Mouse (Mus musculus) lung, postnatal 25 days (tissue): ENCODE results near the gene Crygs.
A peak's percentile ranks its signal among the peaks of the same experiment; 100 is the strongest.

ENCODE experiments used
- DNase-seq: peaks from one replicate; pipeline ENCODE4 v3.0.0; 2022; ENCODE audit warnings: low spot score

Gene Crygs

DNA sequence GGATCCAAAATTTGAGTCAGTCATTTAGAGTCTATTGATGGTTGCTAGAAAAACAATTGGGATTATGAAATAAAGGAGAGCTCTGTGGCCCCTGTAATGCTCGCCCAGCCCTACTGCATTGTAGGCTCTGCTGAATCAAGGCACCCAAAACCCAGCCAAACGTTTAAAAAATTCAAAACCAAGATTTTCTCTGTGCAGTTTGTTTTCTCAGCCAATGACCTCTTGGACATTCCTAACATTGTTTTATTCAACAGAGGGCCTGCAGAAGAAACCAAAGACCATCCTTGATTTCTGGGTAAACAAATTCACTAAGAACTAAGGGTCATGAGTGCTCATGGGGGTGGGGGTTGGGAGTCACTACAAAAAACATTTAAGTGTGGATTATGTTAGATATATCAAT, at the start of gene Crygs:
Gene Crygs (minus strand): TSS at position 101 of the 400 bp plus-strand sequence.
- DNase-seq, result no peak

DNA sequence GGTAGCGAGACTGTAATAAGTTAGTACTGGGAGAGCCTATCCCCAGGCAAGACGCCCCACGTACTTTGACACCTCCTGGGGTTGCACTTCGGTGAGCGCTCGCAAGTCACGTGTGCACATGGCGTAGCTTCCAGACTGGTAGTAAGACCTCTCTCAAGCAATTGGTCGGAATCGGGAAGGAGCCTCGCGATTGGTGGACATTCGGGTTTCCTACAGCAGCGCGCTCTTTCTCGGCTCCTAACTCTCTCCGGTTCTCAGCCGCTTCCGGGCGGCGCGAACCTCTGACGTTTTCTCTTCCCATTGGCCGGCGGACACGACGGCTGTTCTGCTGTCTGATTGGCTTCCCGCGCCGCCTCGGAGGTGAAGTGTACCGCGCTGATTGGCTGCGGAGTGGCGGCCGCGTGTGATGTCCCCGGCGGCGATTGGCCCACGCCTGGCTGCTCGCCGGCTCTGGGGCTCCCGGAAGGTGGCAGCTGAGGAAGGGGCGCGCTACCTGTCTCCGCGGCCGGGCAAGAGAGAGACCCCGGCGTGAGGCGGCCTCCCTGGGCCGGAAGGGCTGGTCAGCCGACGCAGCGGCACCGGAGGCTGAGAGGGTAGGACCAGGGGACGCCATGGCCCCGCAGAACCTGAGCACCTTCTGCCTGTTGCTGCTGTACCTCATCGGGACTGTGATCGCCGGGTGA, 46.2 kb upstream of the Crygs start, which contains the start of the genes Tbccd1 and Dnajb11:
Gene Tbccd1 (minus strand): TSS at position 239 of the 683 bp plus-strand sequence.
Gene Dnajb11 (plus strand): TSS at position 415 of the 683 bp plus-strand sequence.
- DNase-seq, result peak; percentile 99

GRCm38 (mm10) chr16:22856773-22857172, 45.4 kb upstream of the Crygs start:
- no peak for DNase-seq

GRCm38 (mm10) chr16:22852709-22853108, 41.3 kb upstream of the Crygs start:
- DNase-seq, result no peak

- no peak for DNase-seq
Measured at GRCm38 (mm10) chr16:22848331-22848730, 37.0 kb upstream of the Crygs start.

GRCm38 (mm10) chr16:22847686-22848085, 36.3 kb upstream of the Crygs start:
- no peak for DNase-seq

- no peak for DNase-seq
Measured at GRCm38 (mm10) chr16:22845481-22845880, 34.1 kb upstream of the Crygs start.

GRCm38 (mm10) chr16:22844834-22845233, 33.5 kb upstream of the Crygs start:
- DNase-seq, result no peak

GRCm38 (mm10) chr16:22844061-22844801, 32.9 kb upstream of the Crygs start:
- peak; percentile 76 for DNase-seq

DNA sequence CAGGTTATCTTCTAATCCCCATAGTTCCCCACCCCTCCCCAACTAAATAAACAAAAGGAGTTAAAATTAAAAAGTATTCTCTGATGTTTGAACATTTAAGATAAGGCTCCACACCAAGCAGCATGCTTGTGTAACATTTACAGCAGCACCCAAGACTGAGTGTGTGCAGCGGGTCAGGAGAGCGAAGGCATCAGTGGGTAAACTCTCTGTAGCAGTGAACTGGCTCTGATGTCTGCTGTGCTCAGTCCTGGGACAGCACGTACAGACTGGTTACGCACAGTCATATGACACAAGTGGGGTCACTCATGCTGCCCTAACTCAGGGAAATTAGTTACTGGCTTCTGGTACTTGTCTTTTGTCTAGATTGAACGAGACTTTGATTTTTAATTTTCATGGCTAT, 31.5 kb upstream of the Crygs start:
- DNase-seq, result no peak

DNA sequence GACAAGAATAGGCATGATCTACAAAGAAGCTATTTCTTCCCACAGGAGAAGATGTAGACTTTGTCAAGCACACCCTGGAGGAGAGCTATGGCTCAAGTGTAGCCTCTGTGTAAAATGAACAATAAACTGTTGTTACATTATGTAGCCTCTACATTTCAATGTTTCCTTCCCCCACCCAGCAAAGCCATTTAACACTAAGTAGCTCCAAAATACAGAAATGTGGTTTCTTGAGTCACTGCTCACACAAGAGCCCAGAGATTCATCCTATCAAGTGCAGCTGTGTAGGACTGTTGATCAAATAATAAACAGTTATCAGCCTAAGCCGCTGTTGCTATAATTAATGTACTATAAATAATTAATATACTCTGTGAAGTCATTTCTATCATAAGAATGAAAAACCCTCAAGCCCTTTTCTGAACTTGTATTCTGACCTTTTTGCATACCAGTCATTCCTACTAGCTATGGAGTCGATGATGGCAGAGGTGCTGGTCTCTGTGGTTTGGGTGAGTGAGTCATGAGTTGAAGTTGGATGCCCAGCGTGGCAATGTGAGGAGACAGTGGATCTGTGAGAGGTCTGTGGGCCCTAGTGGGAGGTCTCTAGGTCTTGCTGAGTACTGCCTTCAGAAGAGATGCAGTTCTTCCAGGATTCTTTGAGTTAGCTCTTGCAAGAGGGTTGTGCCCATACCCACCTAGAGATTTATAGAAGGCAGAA, 27.9 kb upstream of the Crygs start:
- no peak for DNase-seq

GRCm38 (mm10) chr16:22832932-22833525, 21.7 kb upstream of the Crygs start:
- no peak for DNase-seq

- no peak for DNase-seq
Measured at GRCm38 (mm10) chr16:22820731-22821130, 9.4 kb upstream of the Crygs start.

- DNase-seq, result peak; percentile 44
Measured at GRCm38 (mm10) chr16:22807468-22808070, 3.8 kb downstream of the Crygs start.

- DNase-seq, result no peak
Measured at GRCm38 (mm10) chr16:22802786-22803185, 8.6 kb downstream of the Crygs start.

- DNase-seq, result no peak
Measured at GRCm38 (mm10) chr16:22800849-22801109, 10.6 kb downstream of the Crygs start.

GRCm38 (mm10) chr16:22800026-22800848, 11.1 kb downstream of the Crygs start:
- no peak for DNase-seq

- peak; percentile 5 for DNase-seq
Measured at GRCm38 (mm10) chr16:22798520-22798919, 12.9 kb downstream of the Crygs start.

GRCm38 (mm10) chr16:22797521-22797920, 13.9 kb downstream of the Crygs start:
- DNase-seq, result no peak

GRCm38 (mm10) chr16:22795497-22795896, 15.9 kb downstream of the Crygs start:
- DNase-seq, result peak; percentile 4

- DNase-seq, result no peak
Measured at GRCm38 (mm10) chr16:22791235-22791634, 20.1 kb downstream of the Crygs start.
